Mouse (Mus musculus): ENCODE results near the gene Pkd1l2.

Pkd1l2 gene

DNA sequence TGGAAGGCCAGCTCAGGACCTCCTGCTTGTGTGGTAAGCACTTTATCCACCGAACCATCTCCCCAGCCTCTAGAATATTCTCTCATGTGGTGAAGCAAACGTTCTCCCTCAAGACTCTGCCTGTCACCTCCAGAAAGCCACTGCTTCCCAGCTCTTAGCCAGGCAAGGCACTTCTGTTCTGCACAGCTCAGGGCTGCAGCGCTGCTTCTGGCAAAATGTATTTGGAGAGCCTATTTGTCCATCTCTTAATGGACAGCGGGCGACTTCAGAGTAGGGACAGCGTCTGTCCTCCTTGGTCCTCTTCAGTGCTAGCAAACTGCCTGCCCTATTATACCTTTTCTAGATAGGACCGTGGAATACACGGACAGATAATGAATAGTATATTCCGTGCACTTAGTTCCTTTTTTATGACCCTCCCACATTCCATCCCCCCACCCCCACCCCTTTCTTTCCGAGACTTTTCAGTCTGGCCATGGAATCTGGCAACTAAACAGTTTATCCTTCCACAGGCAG, 14.9 kb upstream of the Pkd1l2 start:
- Histone ChIP-seq H3K27me3 (ENCODE audit: insufficient read depth, low read length) (peaks cover 32% of the 10 kb centered on the region), H3K36me3 (ENCODE audit: insufficient read depth, low read length) (no peaks in the 10 kb centered on the region), H3K4me3 (replicated peaks; ENCODE audit: low read length) (no peak overlapping the region), H3K9me3 (ENCODE audit: low read length) (peaks cover 11% of the 10 kb centered on the region), H3K4me1 (replicated peaks; ENCODE audit: low read depth, low read length) (peaks cover 6% of the 10 kb centered on the region; the same call in 1 of the 2 replicates)
- TF ChIP-seq POU5F1 (IDR thresholded peaks at IDR 0.05; ENCODE audit: borderline replicate concordance, low read length): no peak
- no peak for TF ChIP-seq NANOG (IDR thresholded peaks at IDR 0.05; ENCODE audit: borderline replicate concordance, low read length)
- TF ChIP-seq CTCF (conservative IDR thresholded peaks at IDR 0.05; ENCODE audit: low read length): no peak

DNA sequence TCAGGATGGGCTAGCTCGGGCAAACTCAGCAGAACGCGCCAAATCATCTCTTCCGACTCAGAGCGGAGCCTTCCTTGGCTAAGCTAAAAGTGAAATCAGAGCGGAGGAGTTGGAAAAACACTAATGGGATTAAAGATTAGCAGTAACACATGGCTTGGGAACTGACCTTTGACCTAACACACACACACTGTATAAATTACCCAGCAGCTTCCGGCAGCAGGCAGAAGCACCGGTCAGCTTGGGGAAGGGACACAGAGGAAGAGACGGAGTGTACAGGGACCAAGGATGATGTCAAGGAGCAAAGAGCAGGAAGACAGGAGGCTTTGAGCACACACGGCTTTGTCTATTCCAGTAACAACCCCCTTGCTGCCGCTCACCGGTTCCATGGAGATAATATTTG, 13.4 kb upstream of the Pkd1l2 start, which contains the start of gene Bco1:
Gene Bco1 (plus strand): TSS at position 208 of the 400 bp plus-strand sequence.
- Histone ChIP-seq H3K4me3 (replicated peaks; ENCODE audit: low read length) (no peak within 1 kb of the TSS), H3K36me3 (ENCODE audit: insufficient read depth, low read length) (no peaks in the 10 kb centered on the region), H3K9me3 (ENCODE audit: low read length) (peaks cover 11% of the 10 kb centered on the region), H3K27me3 (ENCODE audit: insufficient read depth, low read length) (peaks cover 25% of the 10 kb centered on the region), H3K4me1 (replicated peaks; ENCODE audit: low read depth, low read length) (peaks cover 6% of the 10 kb centered on the region; the same call in 1 of the 2 replicates)
- no peak for TF ChIP-seq NANOG (IDR thresholded peaks at IDR 0.05; ENCODE audit: borderline replicate concordance, low read length)
- no peak for TF ChIP-seq CTCF (conservative IDR thresholded peaks at IDR 0.05; ENCODE audit: low read length)
- TF ChIP-seq POU5F1 (IDR thresholded peaks at IDR 0.05; ENCODE audit: borderline replicate concordance, low read length): no peak

DNA sequence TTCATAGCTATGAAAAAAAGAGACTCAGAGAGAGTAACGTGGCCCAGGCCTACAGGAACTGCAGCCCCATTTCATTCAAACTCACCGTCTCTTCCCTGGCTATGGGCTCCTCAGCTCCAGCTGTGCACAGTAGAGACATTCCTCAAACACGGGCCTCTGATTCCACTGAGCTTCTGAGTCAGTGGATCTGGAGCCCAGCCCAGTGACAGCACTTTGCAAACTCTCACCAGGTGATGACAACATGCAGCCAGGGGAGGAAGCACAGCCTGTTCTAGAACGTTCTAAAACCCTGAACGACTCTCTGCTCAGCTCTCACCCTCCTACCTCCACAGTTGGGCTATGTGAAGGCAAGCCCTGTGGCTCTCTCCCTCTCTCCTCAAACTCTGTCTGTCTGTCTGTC, 11.8 kb upstream of the Pkd1l2 start:
- Histone ChIP-seq H3K27me3 (ENCODE audit: insufficient read depth, low read length) (peaks cover 29% of the 10 kb centered on the region), H3K4me1 (replicated peaks; ENCODE audit: low read depth, low read length) (peaks cover 6% of the 10 kb centered on the region; the same call in 1 of the 2 replicates), H3K36me3 (ENCODE audit: insufficient read depth, low read length) (no peaks in the 10 kb centered on the region), H3K4me3 (replicated peaks; ENCODE audit: low read length) (no peak overlapping the region), H3K9me3 (ENCODE audit: low read length) (peaks cover 2% of the 10 kb centered on the region)
- TF ChIP-seq POU5F1 (IDR thresholded peaks at IDR 0.05; ENCODE audit: borderline replicate concordance, low read length): no peak
- TF ChIP-seq NANOG (IDR thresholded peaks at IDR 0.05; ENCODE audit: borderline replicate concordance, low read length): no peak
- no peak for TF ChIP-seq CTCF (conservative IDR thresholded peaks at IDR 0.05; ENCODE audit: low read length)

DNA sequence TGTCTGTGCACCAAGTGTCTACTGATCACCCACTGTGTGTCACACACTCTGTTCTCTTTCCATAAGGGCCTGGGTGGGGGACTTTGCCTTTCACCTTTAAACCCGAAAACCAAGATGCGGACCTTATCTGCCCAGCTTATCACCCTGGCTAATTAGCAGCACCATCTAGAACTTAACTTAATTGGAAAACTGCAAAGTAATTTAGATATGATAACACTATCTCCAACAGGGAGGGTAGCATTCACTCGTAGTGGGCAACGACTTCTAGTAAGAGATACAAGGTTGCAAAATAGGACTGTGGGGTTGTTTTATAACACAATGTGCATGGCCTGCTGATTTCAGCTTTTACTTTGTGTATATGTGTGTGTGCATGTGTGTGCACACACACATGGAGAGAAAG, 7.6 kb upstream of the Pkd1l2 start:
- H3K27me3 ChIP-seq (ENCODE audit: insufficient read depth, low read length): peaks cover 14% of the 10 kb centered on the region; the same call in 1 of the 2 replicates
- no peak overlapping the region for H3K4me3 ChIP-seq (replicated peaks; ENCODE audit: low read length)
- no peak for TF ChIP-seq CTCF (conservative IDR thresholded peaks at IDR 0.05; ENCODE audit: low read length)
- no peak for TF ChIP-seq NANOG (IDR thresholded peaks at IDR 0.05; ENCODE audit: borderline replicate concordance, low read length)
- no peak for TF ChIP-seq POU5F1 (IDR thresholded peaks at IDR 0.05; ENCODE audit: borderline replicate concordance, low read length)
- H3K9me3 ChIP-seq (ENCODE audit: low read length): no peaks in the 10 kb centered on the region
- peaks cover 3% of the 10 kb centered on the region; the same call in 1 of the 2 replicates for H3K4me1 ChIP-seq (replicated peaks; ENCODE audit: low read depth, low read length)
- no peaks in the 10 kb centered on the region for H3K36me3 ChIP-seq (ENCODE audit: insufficient read depth, low read length)

DNA sequence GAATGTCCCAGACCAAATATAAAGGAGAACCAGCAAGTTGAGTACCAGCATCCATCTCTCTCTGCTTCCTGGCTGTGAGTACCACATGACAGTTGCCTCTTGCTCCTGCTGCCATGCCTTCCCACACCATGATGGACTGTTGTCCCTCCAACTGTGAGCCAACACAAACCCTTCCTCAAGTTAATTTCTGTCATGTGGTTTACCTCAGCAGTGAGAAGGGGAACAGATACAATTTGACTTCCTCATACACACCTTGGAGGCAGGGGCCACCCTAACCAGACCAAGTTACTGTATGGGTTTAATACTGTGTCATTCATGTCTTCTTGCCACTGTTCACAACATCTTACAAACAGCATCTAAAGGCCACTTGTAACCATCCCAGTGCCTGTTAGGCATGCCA, 4.8 kb upstream of the Pkd1l2 start:
- TF ChIP-seq CTCF (conservative IDR thresholded peaks at IDR 0.05; ENCODE audit: low read length) (no peak), POU5F1 (IDR thresholded peaks at IDR 0.05; ENCODE audit: borderline replicate concordance, low read length) (no peak)
- Histone ChIP-seq H3K4me3 (replicated peaks; ENCODE audit: low read length) (no peak overlapping the region), H3K4me1 (replicated peaks; ENCODE audit: low read depth, low read length) (no peaks in the 10 kb centered on the region), H3K27me3 (ENCODE audit: insufficient read depth, low read length) (peaks cover 17% of the 10 kb centered on the region; the same call in 1 of the 2 replicates), H3K36me3 (ENCODE audit: insufficient read depth, low read length) (no peaks in the 10 kb centered on the region), H3K9me3 (ENCODE audit: low read length) (no peaks in the 10 kb centered on the region)

DNA sequence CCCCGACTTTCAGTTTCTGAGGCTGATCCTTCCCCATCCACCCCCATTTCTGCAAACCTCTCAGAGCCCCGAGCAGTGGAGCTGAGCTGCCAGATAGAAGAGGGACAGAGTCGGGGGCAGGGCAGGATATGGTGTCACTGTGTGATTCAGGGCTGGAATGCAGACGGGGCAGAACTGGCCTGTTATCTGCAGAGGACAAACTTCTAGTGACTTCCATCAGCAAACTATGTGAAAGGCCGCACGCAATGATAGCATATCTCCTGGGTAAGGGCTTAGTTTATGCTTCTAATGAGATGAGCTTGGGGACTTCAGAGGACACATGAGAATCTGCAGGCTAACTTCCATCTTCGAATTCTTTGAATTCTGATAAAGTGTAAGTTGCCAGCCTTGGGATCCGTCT, 3.3 kb upstream of the Pkd1l2 start:
- Histone ChIP-seq H3K4me3 (replicated peaks; ENCODE audit: low read length) (no peak overlapping the region), H3K4me1 (replicated peaks; ENCODE audit: low read depth, low read length) (peaks cover 3% of the 10 kb centered on the region)

DNA sequence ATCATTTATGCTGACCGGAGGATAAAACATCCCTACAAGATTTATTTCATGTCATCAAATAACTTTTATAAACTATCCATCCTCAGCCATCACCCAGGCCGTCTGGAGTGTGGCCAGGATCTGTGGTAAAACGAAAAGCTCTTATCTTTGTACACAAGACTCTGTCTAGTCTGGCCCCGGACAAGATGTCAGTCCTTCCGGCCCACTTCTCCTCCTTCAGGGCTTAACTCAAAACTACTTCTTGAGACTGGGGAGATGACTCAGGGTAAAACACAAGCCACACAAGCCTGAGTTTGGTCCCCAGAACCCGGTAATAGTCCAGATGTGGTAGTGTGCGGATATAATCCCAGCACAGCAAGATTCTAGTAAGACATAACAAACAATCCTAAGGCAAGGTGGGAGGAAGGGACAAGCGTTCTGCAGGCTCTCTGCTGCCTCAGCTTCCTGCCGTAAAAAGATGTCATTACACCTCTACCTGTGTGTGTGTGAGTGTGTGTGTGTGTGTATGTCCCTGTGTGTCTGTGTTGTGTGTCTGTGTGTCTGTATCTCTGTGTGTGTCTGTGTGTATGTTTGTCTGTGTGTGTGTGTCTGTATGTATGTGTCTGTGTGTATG, 804 bp upstream of the Pkd1l2 start:
- Histone ChIP-seq H3K4me3 (replicated peaks; ENCODE audit: low read length) (no peak overlapping the region), H3K4me1 (replicated peaks; ENCODE audit: low read depth, low read length) (peaks cover 28% of the 10 kb centered on the region), H3K36me3 (ENCODE audit: insufficient read depth, low read length) (no peaks in the 10 kb centered on the region), H3K27me3 (ENCODE audit: insufficient read depth, low read length) (peaks cover 40% of the 10 kb centered on the region), H3K9me3 (ENCODE audit: low read length) (no peaks in the 10 kb centered on the region)
- TF ChIP-seq NANOG (IDR thresholded peaks at IDR 0.05; ENCODE audit: borderline replicate concordance, low read length) (no peak), POU5F1 (IDR thresholded peaks at IDR 0.05; ENCODE audit: borderline replicate concordance, low read length) (no peak), CTCF (conservative IDR thresholded peaks at IDR 0.05; ENCODE audit: low read length) (no peak)

More for the DNA sequence above, 3.3 kb upstream of the Pkd1l2 start:
- Histone ChIP-seq H3K36me3 (ENCODE audit: insufficient read depth, low read length) (no peaks in the 10 kb centered on the region), H3K27me3 (ENCODE audit: insufficient read depth, low read length) (peaks cover 30% of the 10 kb centered on the region), H3K9me3 (ENCODE audit: low read length) (no peaks in the 10 kb centered on the region)
- TF ChIP-seq POU5F1 (IDR thresholded peaks at IDR 0.05; ENCODE audit: borderline replicate concordance, low read length) (no peak), NANOG (IDR thresholded peaks at IDR 0.05; ENCODE audit: borderline replicate concordance, low read length) (no peak), CTCF (conservative IDR thresholded peaks at IDR 0.05; ENCODE audit: low read length) (no peak)

DNA sequence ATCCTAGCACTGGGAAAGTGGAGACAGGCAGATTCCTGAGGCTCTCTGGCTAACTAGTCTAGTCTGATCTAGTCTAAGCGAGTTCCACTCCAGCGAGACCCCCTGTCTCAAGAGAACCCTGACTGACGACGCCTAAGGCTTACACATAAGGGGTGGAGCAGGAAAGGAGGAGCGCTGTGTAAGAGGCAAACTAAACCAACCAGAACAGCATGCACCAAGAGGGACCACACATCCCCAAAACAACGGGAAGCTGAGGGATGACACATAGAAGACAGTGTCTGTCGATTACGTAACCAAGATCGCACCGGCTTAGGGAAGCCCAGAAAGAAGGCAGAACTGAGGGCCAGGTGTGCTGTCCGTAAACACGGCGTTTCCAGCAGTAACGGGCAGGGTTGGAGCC, 2.6 kb downstream of the Pkd1l2 start:
- H3K4me1 ChIP-seq (replicated peaks; ENCODE audit: low read depth, low read length): peaks cover 41% of the 10 kb centered on the region

More for the DNA sequence above, 2.6 kb downstream of the Pkd1l2 start:
- H3K27me3 ChIP-seq (ENCODE audit: insufficient read depth, low read length): peaks cover 47% of the 10 kb centered on the region
- no peaks in the 10 kb centered on the region for H3K9me3 ChIP-seq (ENCODE audit: low read length)
- H3K4me3 ChIP-seq (replicated peaks; ENCODE audit: low read length): no peak overlapping the region
- TF ChIP-seq NANOG (IDR thresholded peaks at IDR 0.05; ENCODE audit: borderline replicate concordance, low read length) (no peak), CTCF (conservative IDR thresholded peaks at IDR 0.05; ENCODE audit: low read length) (no peak), POU5F1 (IDR thresholded peaks at IDR 0.05; ENCODE audit: borderline replicate concordance, low read length) (no peak)
- H3K36me3 ChIP-seq (ENCODE audit: insufficient read depth, low read length): no peaks in the 10 kb centered on the region
